Comparison of ENCODE assay signal across 24 mouse cellular contexts in genomic region chr5:21290594-21290993, GRCm38 (mm10).
"Had no signal": no experiment of that assay in that cellular context is flagged by ENCODE, and none has a peak within 500 bp of the region (broad histone marks: within the 10 kb centered on the region; RNA-seq: fewer than 3 reads in every experiment).

No protein-coding gene starts in this region.

- H3K36me3 ChIP-seq: heart, embryonic 13.5 days; heart, embryonic 15.5 days; hindbrain, embryonic 10.5 days; hindbrain, embryonic 12.5 days; intestine, embryonic 15.5 days; limb, embryonic 10.5 days; limb, embryonic 12.5 days had no signal

- H3K4me2 ChIP-seq: heart, embryonic 11.5 days; heart, embryonic 13.5 days; heart, embryonic 15.5 days; hindbrain, embryonic 12.5 days; hindbrain, embryonic 14.5 days; intestine, embryonic 15.5 days; limb, embryonic 12.5 days had no signal

- H3K27ac ChIP-seq: gastrocnemius, adult 2 months; heart, adult 2 months; heart, embryonic 13.5 days; heart, embryonic 15.5 days; hindbrain, embryonic 10.5 days; hindbrain, embryonic 12.5 days; hindbrain, embryonic 14.5 days; intestine, embryonic 15.5 days; layer of hippocampus, adult 2 months; left cerebral cortex, adult 2 months; limb, embryonic 10.5 days; limb, embryonic 12.5 days had no signal

- H3K4me1 ChIP-seq: hindbrain, embryonic 10.5 days; hindbrain, embryonic 12.5 days; intestine, embryonic 15.5 days; limb, embryonic 10.5 days; limb, embryonic 12.5 days had no signal

- H3K4me3 ChIP-seq: gastrocnemius, adult 2 months; heart, adult 2 months; heart, embryonic 13.5 days; heart, embryonic 15.5 days; hindbrain, embryonic 10.5 days; hindbrain, embryonic 12.5 days; intestine, embryonic 15.5 days; layer of hippocampus, adult 2 months; left cerebral cortex, adult 2 months; limb, embryonic 10.5 days; limb, embryonic 12.5 days had no signal

- H3K27me3 ChIP-seq: heart, embryonic 13.5 days; heart, embryonic 15.5 days; hindbrain, embryonic 12.5 days; intestine, embryonic 15.5 days; limb, embryonic 12.5 days had no signal

- H3K9ac ChIP-seq: heart, embryonic 13.5 days; heart, embryonic 15.5 days; hindbrain, embryonic 12.5 days; hindbrain, embryonic 14.5 days; intestine, embryonic 15.5 days; limb, embryonic 12.5 days had no signal

- H3K9me3 ChIP-seq: heart, embryonic 13.5 days; heart, embryonic 15.5 days; hindbrain, embryonic 10.5 days; hindbrain, embryonic 12.5 days; intestine, embryonic 15.5 days; limb, embryonic 10.5 days; limb, embryonic 12.5 days had no signal

- ATAC-seq: forebrain, embryonic 16.5 days; hindbrain, embryonic 16.5 days; inflammation-experienced regulatory T-cells, adult 6 months; intestine, embryonic 15.5 days; intestine, postnatal 0 days had no signal

- DNase-seq: gastrocnemius, adult 2 months; gastrocnemius, postnatal 10 days; gastrocnemius, postnatal 25 days; heart, adult 2 months; heart, postnatal 10 days; kidney, adult 18-20 months; kidney, adult 8-10 months; kidney, postnatal 14 days; liver had no signal
